Mouse (Mus musculus) c-Kit-positive CD71-negative TER-119-negative erythroid progenitor cells, embryonic 14.5 days (primary cell): Measurements from ENCODE around the gene Gm20388.
A peak's percentile ranks its signal among the peaks of the same experiment; 100 is the strongest.

ENCODE experiments used
- DNase-seq: peaks from one replicate; pipeline ENCODE4 v3.0.0-alpha.2; 2013; ENCODE audit warnings: low read depth

The Gm20388 gene

GRCm38 (mm10) chr8:124235536-124235935 is 4324.9 kb downstream of the Gm20388 start:
- DNase-seq, result no peak

- no peak for DNase-seq
Observed at GRCm38 (mm10) chr8:124239350-124239749, 4328.7 kb downstream of the Gm20388 start.

GRCm38 (mm10) chr8:124240932-124241331 is 4330.3 kb downstream of the Gm20388 start:
- DNase-seq, result no peak

GRCm38 (mm10) chr8:124242208-124242607 is 4331.6 kb downstream of the Gm20388 start:
- DNase-seq, result no peak

- DNase-seq, result no peak
Observed at GRCm38 (mm10) chr8:124242913-124243312, 4332.3 kb downstream of the Gm20388 start.

- no peak for DNase-seq
Observed at GRCm38 (mm10) chr8:124247581-124247980, 4336.9 kb downstream of the Gm20388 start.

GRCm38 (mm10) chr8:124248688-124249087 is 4338.0 kb downstream of the Gm20388 start:
- DNase-seq, result no peak

GRCm38 (mm10) chr8:124250255-124250654 is 4339.6 kb downstream of the Gm20388 start:
- DNase-seq, result no peak

- DNase-seq, result no peak
Observed at GRCm38 (mm10) chr8:124250785-124251184, 4340.1 kb downstream of the Gm20388 start.

- DNase-seq, result no peak
Observed at GRCm38 (mm10) chr8:124252533-124252950, 4341.9 kb downstream of the Gm20388 start.

- DNase-seq, result no peak
Observed at GRCm38 (mm10) chr8:124253939-124254338, 4343.3 kb downstream of the Gm20388 start.

GRCm38 (mm10) chr8:124256841-124257240 is 4346.2 kb downstream of the Gm20388 start:
- DNase-seq, result no peak

GRCm38 (mm10) chr8:124257363-124257762 is 4346.7 kb downstream of the Gm20388 start:
- DNase-seq, result no peak

- no peak for DNase-seq
Observed at GRCm38 (mm10) chr8:124259146-124259545, 4348.5 kb downstream of the Gm20388 start.

GRCm38 (mm10) chr8:124259925-124260324 is 4349.3 kb downstream of the Gm20388 start:
- no peak for DNase-seq

GRCm38 (mm10) chr8:124260371-124260770 is 4349.7 kb downstream of the Gm20388 start:
- DNase-seq, result no peak

- DNase-seq, result no peak
Observed at GRCm38 (mm10) chr8:124263058-124263457, 4352.4 kb downstream of the Gm20388 start.

GRCm38 (mm10) chr8:124264032-124264431 is 4353.4 kb downstream of the Gm20388 start:
- no peak for DNase-seq

GRCm38 (mm10) chr8:124264671-124265070 is 4354.0 kb downstream of the Gm20388 start:
- DNase-seq, result no peak

- no peak for DNase-seq
Observed at GRCm38 (mm10) chr8:124265130-124265529, 4354.5 kb downstream of the Gm20388 start.

GRCm38 (mm10) chr8:124265798-124266197 is 4355.2 kb downstream of the Gm20388 start:
- DNase-seq, result no peak

GRCm38 (mm10) chr8:124267206-124267605 is 4356.6 kb downstream of the Gm20388 start:
- DNase-seq, result no peak

GRCm38 (mm10) chr8:124270504-124270903 is 4359.9 kb downstream of the Gm20388 start:
- DNase-seq, result no peak

- peak; percentile 55 for DNase-seq
Observed at GRCm38 (mm10) chr8:124270904-124271303, 4360.3 kb downstream of the Gm20388 start.

GRCm38 (mm10) chr8:124271518-124271917 is 4360.9 kb downstream of the Gm20388 start:
- DNase-seq, result peak; percentile 50
